In the genomic region with DNA sequence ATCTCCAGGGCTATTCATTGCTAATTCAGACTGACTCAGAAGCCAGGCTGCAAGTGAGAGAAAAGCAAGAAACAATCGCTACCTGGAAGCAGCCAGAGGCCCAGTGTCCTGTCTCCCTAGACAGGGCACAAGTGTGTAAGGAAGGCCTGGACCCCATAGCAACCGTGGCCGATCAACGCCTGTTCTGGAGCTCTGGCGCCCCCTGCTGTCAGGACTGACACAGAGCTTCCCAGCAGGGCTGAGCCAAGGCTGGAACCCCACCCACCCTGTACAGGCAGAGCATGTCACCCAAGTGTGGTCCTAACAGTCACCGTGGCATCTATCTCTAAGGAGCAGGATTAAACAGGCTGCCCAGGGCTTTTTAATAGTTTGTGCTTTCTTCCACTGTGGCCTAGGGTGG, we compare ENCODE assay signal across 1 mouse cellular context.
TF ChIP-seq lines count a peak whose summit lies in the region.

No protein-coding gene starts in this region.

TF ChIP-seq in CH12.LX, 34 proteins besides CTCF, POLR2A, EP300 and RAD21 (continued from another document):
- TF ChIP-seq NELFE (IDR thresholded peaks at IDR 0.05; ENCODE audit: low read depth, low read length) (no peak), KAT2A (IDR thresholded peaks at IDR 0.05; ENCODE audit: insufficient replicate concordance, low read length) (no peak)
